Mouse (Mus musculus) hematopoietic stem cell, adult 5-6 weeks (primary cell): Measurements from ENCODE around the gene Nrgn. TPM values are rescaled to one million over a fixed set of nuclear protein-coding genes. Genes with fewer than 3 reads are reported as not detected.

Experiments
- ATAC-seq, 2 experiments: fragments of 125-278 bp in 1 of 2; replicated peaks in 1 of 2; 2 replicates each; pipeline ENCODE4 v1.8.0; 2016 to 2017; ENCODE audit warnings: inconsistent platforms in 2 of 2, mild to moderate bottlenecking in 2 of 2, moderate number of reproducible peaks in 2 of 2, low read depth in 1 of 2, moderate TSS enrichment in 1 of 2; ENCODE audit not compliant: low FRiP score in 2 of 2, poor library complexity in 2 of 2, severe bottlenecking in 2 of 2, insufficient read depth in 1 of 2, low TSS enrichment in 1 of 2
- total RNA-seq: library from RNA; stranded (forward); fragments of 172-1452, 232-1000 nt; gene quantifications from 2 replicates; pipeline ENCODE4 v1.2.3, GENCODE M21; 2017

Gene Nrgn
- total RNA-seq, 1 experiment from 2014 or later, result 24.4 TPM

DNA sequence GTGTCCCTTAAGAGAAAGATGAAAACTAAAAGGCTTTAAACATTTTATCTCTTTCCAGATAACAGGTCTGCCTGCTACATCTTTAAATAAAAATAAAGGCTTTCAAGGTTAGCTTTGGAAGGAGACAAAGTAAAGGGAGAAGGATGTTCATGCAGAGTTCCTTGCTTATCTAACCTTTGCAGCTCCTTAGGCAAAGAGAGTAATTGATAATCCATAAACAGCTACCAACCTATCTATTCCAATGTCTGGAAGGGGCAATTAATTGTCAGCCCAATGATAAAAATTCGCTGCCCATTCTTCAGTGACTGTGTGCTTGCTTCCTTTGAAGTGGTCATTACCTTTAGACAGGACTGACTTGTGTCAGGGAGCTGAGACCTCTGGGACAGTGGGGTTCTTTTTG, 11.1 kb upstream of the Nrgn start:
- ATAC-seq, result no peak

DNA sequence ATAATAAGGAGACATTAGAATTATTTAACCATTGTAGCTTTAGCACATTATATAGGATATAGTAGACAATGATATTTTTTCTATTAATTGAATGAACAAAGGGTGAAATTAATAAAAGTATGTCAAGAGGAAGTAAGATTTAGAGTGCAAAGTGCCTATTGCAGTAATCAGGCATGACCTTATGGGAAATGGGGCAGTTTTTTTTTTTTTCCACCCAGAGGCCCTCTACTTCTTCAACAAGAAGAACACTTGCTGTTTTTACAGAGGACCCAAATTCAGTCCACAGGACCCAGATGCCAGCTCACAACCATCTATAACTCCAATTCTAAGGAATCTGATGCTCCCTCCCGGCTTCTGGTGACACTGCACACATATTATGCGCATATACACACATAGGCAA, 7.9 kb upstream of the Nrgn start:
- no peak for ATAC-seq

DNA sequence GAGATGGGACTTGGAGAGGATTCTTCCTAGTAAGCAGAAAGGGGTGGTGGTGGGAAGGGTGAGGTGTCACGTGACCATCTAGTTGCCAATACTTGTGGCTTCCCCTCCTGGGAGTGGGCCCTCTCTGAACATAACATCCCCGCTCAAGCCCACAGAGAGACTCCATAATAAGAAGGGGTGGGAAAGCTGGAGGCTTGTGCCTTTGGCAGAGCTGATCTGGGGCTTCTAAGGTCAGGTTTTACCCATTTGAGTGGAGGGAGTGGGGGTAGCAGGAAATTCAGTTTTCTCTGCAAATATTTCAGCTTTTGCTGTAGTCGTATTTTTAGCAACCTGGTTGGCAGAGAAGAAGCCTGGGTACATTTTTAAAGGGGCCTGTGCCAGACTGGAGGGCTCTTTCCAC, 3.7 kb upstream of the Nrgn start:
- no peak for ATAC-seq

DNA sequence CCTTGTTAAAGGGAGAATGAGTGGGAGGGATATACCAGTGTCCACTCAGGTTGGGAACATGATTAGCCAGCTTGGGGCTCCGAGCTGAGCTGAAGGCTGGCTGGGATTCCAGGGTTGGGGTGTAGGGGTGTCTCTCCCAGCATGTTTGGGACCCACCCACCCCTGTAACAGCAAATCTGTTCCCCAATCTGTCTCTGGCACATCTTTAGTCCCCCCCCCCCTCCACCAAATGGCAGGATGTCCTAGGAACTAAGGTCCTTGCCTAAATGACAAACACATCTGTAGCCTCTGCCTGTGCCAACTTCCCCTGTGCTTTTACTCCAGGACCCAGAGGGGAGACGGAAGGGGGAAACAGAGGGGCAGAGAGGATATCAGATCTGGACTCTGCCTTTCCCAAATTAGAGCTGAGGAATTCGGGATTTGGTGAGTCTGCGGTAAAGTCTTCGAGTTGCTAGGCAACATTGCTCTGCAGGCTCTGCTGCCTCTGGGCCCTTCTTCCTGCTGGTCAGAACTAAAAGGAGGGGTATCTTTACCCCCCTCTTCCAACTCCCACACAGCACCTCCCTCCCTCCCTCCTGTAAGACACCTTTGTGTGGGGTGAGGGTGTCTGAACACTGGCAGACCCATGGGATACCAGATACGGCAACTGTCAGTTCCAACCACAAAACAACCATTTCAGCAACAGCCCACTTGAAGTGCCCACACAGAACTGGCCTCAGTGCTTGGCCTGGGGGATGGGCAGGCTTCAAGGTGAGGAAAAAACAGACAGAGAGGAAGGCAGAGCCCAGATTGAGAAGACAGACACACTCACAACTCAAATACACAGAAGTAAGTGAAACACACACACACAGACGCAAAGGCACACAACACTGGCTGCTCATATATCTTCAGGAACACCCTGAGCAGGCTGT, 2.4 kb upstream of the Nrgn start, which contains the start of gene Siae:
Gene Siae, plus strand, starts transcription at position 861 of the 911 bp plus-strand sequence.
- no peak for ATAC-seq

DNA sequence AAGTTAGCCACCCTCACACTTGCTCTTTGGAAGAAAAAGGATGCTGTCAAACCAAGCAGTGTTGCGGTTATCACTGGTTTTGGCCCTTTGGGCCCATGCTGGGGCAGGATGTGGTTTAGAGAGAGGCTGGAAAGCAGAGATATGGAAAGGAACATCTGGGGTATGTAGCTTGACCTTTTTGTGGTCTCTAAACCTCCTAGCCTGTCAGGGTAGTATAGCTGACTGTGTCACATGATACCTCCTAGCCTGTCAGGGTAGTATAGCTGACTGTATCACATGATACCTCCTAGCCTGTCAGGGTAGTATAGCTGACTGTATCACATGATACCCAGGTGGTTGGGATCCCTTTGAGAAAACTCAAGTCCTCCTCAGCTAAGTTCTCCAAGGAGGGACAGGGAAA, 1.6 kb upstream of the Nrgn start:
- peak; percentile 72 to 77 for ATAC-seq

DNA sequence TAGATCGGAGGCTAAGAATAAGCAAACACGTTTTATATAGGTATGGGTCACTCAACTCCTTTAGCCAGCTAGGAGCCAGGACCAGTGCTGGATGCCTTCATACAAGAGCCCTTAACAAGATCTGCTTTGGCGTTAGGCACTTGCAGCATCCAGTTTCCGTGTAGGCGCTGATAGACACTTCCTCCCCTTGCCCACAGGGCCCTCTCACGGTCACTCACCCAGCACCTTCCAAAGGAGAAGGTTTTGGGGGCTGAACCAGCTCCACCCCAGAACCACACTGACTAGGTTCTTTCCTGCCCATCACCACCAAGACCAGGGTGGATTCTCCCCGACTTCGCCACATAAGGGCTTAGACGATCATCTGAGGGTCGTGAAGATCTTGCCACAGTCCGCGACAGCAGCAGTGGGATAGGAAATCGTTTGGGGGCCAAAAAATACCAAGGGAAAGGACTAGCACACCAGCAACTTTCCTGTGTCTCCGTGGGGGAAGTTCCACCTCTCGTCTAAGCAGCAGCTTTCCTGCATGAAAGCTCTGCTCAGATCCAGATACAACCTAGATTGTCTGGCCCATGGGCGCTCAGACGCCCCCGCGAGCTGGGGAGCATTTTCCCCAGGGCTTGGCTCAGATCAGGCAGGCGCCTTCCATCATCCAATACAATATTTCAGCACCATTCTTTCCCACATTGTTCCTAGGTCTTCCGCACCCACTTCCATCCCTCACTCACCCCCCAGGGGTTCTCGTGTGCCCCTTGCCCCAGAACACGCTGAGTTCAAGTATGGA, 763 bp downstream of the Nrgn start:
- peak; percentile 17 to 22; a peak in 2 of 4 replicates for ATAC-seq

DNA sequence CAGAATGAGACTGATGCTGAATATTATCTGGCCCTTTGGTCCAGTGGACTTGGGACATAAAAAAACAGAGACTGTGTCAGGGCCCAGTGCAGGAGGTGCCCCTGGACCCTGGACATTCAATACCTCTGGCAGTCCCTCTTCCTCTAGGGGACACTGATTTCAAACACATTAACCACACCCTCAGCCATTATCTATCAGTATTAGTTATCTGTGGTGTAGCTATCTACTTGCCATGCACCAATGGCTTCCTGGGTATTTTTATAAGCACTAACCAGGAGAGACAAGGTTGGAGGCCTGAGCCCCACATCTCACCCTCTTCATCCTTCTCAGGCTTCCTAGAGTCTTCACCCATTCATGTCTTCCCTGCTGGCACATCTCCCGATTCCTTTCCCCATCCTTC, 2.3 kb downstream of the Nrgn start:
- ATAC-seq, result no peak

DNA sequence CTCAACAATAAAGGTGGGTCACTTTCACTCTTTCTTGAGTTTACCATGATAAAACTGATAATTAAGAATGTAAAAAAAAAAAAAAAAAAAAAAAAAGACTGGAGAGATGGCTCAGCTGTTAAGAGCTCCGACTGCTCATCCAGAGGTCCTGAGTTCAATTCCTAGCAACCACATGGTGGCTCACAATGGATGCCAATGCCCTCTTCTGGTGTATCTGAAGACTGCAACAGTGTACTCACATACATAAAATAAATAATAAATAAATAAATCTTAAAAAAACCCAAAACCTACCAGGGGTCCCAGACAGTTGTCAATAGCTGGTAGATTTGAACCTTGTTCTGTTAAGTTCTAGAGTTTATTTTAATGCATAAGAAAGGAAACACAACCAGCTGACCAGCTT, 5.8 kb downstream of the Nrgn start:
- ATAC-seq, result no peak

DNA sequence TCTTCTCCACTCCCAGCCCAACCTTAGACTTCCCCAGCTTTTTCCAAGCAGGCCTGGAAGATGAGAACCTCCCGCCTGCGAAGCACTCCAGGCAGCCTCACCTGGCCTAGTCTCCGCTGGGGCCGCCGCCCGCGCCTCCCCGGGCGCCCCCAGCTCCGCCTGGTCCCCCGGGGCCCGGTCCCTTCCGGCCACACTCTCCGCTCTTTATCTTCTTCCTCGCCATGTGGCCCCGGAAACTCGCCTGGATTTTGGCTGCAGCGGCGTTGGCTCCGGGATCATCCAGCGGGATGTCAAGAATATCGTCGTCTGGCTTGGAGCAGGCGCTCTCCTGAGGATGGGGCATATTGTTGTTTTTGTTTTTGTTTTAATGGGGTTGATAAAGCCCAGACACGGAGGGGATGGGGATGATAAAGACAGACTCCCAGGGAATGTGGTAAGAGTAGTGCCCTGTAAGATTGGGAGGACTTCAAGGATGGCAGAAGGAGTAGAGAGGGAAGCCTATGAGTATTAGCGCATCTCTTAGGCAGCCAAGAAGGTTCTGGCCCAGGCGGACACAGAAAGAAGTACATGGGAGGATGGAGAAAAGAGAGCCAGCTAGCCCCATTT, 6.8 kb downstream of the Nrgn start:
- no peak for ATAC-seq

DNA sequence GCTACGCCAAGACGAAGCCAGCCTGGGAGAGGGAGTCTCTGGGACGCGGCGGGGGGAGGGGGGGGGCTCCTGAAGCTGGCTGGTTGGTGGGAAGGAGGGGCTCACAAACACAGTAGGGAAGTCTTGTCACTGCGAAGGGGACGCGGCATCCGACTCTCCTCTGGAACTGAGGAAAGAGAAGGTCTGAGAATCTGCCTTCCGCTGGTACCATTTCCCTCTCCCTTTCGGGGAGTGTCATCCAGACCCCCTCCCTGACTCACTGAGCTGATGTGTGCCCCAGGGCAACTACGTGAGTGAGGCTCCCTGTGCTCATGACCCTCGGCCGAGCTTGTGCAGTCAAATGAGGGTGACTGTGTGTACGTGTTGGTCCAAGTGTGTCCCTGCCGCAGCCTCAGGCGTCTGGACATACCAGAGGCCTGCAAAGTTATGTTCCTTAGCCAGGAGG, 7.5 kb downstream of the Nrgn start:
- no peak for ATAC-seq

DNA sequence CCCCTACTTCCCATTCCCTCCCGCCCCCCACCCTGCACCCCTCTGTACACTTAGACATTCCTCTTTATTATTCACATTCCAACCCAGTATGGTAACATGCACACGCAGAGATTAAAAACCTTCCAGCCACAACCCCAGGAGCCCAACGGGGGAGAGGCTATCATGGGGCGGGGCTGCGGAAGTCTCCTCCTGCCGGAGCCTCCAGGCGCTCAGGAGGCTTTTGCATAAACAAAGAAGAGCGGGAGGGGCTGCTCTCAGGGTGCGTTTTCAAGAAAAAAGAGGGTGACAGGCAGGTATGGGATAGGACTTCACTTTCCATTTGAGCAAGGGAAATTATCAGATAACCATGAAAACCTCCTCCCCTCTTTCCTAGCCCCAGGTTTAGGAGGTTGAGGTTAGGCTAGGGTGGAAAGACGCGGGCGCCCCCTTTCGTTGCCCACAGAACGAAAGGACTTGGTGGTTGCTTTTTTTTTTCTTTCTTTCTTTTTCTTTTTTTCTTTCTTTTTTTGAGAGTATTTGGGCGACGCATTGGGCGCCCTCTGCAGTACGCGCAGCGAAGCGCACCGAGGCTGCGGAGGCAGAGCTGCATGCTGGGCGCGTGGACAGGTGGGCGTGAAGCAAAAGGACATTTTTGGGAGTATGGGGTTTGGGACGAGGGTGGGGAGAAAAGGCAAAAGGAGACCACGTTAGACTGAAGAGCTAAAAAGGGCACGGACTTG, 8.1 kb downstream of the Nrgn start:
- peak; percentile 72 to 75 for ATAC-seq

DNA sequence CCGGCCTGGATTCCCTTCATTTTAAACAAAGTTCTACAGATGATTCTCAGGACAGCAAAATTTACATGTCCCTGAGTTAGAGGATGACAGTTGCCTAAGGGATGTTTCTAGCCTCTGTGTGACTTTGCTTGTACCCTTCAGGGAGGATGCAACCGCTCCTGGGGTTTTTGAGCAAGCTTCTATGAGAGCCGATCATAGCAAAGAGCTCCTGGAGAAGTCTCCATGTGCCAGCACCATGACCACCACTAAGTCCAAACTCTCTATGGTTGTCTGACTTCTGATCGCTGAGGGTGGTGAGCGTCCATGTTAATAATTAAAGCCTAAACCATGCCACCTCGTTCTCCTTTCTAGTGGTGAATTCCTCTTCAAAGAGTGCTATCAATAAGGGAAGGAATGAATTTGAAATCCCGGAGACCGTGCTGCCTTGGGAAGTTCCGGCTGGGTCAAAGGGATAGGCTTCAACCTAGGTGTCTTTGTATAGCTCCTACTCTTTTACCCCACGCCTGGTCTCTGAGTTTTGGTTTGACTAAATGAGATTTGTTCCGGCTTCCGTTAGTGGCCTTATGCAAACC, 8.7 kb downstream of the Nrgn start:
- ATAC-seq, result no peak

DNA sequence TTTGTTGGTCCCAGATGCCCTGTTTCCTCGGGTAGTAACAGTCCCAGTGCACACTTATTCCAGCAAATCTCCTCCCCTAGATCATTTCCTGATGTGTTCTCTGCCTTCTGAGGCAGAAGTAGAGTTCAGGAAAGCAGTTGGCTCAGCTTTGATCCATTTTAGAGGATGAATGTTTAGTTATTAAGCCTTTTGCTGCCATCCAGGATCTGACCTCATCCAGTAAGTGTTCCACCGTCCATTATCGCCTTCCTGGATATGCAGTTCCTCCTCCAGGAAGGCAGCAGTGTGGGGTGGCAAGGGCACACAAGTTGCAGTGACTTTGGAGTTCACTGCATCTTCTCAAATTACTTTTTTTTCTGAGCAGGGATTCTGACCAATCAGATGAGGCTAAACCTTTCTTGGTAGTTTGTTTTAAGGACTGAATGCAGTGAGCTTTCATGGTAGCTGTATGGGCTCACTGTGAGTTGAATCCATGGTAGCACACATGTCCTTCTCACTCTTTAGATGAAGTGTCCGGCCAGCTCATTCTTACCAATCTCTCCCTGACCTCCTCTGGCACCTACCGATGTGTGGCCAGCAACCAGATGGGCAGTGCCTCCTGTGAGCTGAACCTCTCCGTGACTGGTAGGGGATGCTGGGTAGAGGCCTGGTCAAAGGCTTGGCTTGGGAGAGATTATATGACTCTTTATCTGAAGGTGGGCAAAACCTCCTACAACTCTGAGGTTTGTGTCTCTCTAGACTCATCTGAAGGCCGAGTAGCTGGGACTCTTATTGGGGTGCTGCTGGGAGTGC, 10.7 kb downstream of the Nrgn start:
- ATAC-seq, result no peak

DNA sequence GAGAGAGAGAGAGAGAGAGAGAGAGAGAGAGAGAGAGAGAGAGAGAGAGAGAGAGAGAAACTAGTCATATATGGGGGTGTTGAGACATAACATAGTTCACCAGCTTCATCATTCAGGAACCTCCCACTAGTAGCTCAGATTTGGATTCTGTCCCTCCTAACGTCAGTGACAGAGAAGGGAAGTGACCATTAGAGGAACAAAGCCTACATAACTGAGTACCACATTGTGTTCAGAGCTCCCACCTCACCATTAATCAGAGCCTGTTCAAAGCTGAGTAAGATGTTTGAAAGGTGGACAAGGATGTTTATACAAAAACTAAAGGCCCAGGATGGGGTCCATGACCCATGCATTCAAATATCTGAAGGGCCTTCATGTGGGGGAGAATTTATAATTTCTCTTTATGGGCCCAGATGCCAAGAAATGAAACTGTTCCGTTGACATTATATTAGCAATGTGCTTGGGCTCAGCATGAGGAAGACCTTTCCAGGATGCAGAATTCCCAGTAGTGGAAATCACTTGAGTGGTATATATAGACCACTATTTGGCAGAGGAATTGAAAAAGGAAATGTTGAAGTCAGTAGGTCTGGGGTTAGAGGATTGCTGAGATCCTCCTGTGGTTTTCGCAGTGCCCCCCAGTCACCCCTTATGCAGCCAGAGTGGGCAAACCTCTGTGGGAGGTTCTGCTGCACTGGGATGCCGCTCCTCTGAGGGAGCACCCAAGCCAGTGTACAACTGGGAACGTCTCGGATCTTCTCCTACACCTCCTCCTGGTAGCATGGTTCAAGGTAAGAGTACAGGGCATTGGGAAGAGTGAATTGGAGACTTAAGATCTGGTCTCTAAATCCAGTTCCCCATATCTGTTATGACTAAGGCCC, 11.8 kb downstream of the Nrgn start:
- ATAC-seq, result no peak

DNA sequence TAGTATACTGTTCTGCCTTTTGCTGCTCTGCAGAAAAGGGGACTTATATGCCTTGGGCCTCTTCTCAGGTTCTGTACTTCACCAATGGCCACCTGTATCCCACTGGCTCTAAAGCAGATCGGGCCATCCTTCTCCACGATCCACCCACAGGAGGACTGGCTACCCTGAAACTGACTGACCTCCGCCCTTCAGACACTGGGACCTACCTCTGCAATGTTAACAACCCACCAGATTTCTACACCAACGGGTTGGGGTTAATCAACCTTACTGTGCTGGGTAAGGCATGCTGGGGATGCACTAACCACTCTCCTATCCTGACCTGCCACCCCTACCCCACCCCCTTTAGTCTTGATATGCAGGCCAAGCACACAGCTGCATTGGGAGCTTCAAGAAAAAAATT, 12.5 kb downstream of the Nrgn start:
- no peak for ATAC-seq
